Mouse (Mus musculus) left cerebral cortex, adult 9 months (tissue): ENCODE data around the gene Gemin7.

Experiments
- DNase-seq, 2 experiments: peaks; one replicate each; pipeline ENCODE4 v3.0.0; 2022; ENCODE audit warnings: low spot score in 2 of 2

The Gemin7 gene

DNA sequence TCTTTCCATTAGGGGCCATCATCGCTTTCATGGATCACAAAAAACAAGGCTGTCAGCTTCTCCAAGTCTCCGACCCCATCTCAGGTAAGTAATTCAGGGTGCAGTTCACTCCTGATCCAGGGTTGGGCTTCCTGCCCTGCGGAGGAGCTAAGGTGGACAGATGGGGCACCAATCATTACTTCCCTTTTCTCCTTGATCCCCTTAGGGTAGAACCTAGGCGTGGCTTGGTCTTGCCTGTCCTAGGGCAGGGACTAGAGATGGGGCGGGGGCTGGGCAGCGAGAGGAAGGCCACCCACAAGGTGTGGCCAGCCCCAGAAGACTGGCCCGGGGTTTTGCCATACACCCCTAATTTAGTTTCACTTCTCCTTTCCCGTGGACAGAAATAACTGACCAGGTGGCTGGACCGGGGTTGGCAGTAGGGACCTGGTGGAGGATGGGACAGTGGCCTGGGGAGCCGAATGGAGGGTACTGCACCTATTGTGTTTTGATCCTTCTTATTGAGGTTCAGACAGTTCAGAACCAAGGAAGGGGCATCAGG, 551 bp upstream of the Gemin7 start:
- no peak for DNase-seq

DNA sequence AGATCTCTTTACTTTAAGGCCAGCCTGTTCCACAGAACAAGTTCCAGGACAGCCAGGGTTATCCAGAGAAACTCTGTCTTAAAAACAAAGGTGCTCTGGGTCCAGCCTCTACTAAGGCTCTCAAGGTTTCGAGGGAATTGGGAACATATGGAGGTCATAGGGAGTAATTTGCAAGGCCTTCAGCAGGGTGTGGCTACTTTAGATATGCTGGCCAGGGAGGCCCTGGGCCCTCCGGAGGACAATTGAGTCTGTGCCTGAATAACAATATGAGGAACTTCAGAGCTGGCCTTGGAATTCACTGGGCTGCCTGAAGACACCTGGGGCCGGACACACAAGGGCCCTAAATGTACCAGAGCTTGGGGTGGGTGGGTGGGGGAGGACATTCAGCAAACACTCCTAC, 1.8 kb downstream of the Gemin7 start:
- DNase-seq: no peak

DNA sequence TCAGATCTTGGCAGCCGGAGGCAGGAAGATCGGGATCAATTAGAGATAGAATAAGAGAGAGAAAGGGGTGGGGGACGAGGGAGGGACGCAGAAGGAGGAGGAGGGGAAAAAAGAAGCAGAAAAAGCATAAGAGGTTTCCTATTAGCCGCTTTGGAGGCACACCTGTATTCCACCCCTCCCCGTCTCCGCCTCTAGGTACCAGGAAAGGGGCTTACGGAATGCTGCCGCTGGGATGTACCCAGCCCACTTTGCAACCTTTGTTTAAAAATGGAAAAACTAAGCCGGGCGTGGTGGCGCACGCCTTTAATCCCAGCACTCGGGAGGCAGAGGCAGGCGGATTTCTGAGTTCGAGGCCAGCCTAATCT, 3.6 kb downstream of the Gemin7 start:
- no peak for DNase-seq

DNA sequence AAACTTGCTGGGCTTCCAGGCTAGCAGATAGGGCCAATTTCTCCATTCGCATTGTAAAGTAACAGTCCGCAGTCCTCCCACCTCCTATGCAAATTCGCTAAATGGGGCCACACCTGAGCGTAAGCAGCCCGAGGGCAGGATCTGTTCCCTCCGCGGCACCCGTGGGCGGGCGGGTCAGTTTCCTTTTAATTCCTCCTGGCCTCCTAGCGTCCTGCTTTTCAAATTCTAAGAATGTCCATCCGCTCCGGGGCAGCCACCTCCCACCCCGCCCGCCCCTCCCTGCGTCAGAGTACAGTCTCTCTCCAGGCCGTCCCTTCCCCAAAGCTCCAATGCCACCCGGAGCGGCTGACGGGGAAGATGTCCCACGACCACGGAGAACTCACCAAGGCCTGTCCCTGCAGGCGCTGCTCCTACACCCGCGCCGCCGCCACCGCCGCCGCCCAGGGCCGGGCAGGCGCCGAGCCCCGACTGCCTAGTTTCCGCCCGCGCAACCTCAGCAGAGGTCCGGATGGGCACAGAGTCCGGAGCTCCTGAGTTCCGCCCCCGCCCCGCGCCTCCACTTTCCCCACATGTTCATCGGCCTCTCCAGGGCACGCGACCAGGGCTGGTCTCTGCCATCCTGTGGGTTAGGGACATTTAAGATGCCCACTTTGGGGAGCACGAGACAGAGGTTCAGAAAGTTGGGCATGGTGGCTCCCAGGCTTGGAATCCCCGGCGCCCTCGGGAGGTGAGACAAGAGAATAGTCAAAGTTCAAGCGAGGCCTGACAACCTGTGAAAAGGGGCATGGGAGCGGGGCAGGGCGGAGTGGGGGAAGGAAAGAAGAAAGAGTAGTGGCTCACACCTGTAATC, 4.2 kb downstream of the Gemin7 start:
- DNase-seq: peak in 1 of 2 experiments; percentile 68

DNA sequence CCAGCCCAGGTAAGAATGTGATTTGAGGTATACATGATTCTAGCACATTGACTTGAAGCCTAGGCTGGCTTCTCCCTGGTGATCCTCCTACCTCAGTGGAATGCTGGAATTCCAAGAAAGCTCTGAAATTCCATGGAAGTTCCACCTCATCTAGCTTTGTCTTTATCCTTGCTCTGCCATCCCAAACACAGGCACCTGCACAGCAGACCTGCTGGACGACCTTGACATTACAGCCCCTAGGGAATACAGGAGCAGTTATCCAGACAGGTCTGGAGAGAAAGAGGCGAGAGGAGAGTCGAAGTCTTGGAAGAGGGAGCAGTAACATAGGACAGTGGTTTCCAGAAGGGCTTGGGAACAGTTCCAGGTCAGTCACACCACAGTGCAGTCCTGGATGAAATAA, 7.7 kb downstream of the Gemin7 start:
- no peak for DNase-seq

DNA sequence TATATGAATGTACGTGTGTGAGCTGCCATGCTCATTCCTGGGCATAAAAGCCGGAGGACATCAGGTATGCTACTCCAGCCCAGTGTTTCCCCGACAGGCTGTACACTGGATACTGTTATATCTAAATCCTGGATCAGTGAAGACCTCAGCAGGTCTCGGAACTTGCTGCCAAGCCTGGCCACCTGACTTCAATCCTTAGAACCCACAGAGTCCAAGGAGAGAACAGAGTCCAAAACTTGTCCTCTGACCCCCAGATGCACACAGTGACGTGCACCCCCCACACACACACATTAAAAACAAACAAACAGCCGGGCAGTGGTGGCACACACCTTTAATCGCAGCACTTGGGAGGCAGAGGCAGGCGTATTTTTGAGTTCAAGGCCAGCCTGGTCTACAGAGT, 10.0 kb downstream of the Gemin7 start:
- DNase-seq: no peak

DNA sequence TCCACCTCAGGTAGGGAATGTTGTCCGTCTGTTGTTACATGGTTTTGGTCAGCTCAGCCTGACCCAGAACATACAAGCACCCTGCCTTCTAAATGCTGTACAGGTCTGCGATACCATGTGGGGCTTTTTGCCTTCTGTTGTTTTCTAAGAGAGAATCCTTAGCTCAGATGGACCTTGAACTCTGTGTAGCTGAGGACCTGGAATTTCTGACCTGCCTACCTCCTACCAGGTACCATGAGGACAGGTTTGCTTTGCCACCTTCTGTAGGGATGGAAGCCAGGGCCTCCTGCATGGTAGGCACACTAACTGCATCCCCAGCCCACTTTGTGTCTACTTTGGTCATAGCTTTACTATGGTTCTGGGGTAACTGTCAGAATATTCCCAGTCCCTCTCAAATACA, 11.6 kb downstream of the Gemin7 start:
- DNase-seq: no peak

DNA sequence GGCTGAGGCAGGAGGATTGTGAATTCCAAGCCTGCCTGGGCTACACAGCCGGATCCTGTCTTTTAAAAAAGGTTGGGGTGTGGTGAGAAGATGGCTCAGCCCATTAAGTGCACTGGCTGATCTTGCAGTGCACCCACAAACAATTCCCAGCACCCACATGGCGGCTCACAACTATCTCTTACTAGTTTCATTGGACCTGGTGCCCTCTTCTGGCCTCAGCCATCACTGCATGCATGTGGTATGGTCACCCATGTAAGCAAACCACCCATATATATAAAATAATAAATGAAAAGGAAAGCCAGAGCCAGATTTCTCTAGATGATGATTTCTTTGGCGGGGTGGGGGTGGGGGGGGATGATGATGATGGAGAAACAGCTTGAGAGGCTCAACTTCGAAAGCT, 12.9 kb downstream of the Gemin7 start:
- DNase-seq: no peak

DNA sequence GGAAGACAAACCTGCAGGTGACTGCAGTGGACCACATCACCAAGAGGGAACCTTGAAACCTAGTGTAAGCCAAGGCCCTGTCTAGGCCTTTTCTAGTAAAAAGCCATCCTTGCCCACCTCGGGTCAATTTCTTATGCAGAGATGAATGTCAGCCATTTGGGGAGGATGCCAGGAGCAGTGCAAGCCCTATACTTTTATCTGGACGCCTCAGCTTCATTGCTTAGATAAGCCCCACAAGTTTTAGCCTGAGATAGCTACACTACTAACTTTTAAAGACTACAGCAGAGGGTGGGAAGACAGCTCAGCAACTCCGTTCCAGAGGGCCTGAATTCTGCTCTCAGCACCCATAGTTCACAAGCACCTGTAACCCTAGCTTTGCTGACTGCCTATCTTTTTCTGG, 13.5 kb downstream of the Gemin7 start:
- no peak for DNase-seq

DNA sequence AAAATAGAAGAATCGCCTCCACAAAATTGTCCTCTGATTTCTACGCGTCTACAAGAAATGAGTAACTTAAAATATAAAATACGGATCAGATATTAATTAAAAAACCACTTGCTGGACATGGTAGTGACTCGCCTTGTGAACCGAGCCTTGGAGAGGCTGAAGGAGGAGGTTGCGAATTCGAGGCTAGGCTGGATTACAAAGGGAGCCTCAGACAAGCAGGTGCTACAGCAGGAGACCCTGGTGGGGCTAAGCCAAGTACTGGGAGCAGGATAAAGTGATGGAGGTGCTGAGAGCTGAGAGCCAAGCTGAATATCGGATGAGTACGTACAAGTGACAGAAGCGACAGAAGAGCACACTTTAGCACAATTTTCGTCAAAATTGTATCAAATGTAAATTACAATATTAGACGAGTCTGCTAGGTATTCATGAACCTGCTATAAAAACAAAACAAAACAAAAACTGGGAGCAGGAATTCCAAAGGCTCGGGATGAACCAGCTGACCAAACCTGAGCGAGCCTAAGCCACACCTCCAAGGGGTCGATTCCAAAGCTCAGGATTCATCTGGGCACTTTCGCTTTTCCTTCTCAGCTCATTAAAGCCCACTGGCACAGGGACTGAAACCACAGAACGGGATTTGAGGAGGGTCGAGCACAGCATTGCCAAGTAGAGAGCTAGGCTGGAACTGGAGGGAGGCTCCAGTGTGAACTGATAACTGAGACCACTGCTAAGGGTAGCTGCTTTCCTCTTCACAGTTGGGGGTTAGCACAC, 14.6 kb downstream of the Gemin7 start, which contains the start of gene Ppp1r37:
Gene Ppp1r37, minus strand, starts transcription at position 434 of the 768 bp plus-strand sequence.
- DNase-seq: no peak

DNA sequence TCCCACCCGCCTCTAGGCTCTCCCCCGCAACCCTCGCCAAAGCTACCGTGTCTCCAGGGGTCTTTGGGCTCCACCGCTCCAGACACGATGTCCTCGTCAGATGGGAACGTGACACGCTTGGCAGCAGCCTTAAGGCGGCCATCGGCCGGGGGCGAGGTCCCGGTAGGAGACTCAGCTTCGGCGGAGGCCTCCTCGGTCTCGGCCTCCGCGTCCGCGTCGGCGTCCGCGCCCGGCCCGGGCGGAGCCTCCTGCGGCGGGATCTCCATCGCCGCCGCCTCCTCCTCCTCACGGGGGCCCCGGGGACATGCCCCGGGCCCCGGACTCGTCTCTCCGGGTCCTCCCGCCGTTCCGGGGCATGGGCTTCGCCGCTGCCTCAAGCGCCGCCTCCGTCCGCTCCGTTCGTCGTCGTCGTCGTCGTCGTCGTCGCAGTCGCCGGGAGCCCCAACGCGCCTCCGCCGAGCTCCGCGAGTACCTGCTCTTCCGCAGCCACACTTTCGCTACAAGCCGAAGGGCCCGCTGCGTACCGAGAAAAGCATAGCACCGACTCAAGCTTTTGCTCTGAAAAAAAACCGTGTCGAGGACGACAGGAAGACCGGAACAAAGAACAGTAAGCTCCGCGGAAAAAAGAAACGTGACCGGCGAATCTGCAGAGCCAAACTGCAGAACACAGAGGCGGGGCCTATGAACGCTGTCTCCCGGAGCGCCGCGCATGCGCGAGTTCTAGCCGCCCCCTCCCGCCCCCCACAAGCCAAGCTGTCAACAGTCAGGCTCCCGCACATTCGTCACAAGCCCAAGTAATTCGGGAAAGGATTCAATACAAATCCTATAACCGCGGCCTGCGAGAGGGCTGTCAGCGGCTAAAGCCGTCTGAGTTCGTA, 15.4 kb downstream of the Gemin7 start:
- DNase-seq: peak; percentile 62 to 87

DNA sequence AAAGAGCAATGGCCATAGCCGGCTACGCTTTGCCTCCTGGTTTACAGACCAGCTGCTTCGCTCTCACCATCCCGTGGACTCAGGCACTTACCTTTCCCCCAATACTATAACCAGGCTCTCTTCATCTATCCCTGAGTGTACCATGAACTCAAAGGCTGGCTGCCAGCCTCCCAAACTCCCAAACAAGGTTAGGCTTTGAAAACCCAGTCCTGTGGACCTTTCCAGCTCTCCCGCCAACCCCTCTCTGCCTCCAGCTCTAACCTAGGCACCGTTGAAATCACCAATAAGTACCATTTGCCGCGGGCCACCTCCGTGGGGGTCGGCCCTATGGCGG, 16.0 kb downstream of the Gemin7 start:
- DNase-seq: no peak

DNA sequence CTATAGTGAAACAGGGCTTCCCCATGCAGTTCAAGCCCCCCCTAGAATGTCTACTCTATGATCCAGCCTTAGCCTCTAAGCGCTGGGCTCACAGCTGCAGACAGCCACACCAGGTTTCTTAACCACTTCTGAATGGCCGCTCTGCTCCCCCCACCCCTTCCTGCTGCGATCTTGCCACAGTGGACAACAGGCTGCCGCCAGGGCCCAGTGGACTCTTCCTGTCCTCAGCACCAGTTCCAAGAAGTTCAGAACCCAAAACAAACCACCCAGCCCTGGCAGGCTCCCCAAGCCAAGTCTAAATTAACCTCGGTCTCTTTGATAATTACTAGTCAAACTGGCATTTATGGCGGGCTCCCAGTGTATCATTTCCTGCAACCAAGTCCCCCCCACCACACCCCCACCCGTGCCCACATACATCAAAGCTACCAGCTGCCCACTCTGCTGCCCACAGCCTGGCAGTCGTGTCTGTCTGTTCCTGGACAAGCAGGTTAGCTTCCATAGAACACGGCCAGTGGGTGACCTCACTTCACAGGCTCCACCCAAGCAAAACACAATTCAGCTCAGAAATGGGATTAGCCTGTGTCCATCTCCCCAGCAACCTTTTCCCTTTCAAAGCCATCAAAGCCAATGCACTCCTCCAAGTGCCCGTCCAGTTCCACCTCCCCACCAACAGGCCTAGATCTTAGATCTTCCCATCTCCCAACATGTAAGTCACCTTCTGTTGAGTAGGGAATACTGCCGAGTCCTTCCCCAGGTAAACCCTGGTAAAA, 16.7 kb downstream of the Gemin7 start:
- DNase-seq: no peak

DNA sequence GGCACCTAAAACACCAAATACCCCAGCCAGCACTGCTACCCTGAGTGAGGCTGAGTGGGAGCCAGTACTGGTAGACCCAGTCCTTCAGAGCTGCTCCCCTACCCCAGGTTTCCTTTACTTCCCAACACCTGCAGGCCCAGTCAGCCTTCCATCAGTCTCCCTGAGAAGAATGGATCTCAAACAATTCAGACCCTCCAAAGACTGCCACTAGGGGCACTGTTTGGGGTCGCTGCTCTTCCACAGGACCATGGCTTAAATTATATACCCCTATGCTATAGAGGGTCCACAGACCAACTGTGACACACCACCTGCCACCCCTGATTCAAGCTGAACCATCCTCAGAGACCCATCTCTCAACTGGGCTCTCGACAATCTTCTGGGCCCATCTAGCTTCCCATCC, 18.4 kb downstream of the Gemin7 start:
- DNase-seq: no peak

DNA sequence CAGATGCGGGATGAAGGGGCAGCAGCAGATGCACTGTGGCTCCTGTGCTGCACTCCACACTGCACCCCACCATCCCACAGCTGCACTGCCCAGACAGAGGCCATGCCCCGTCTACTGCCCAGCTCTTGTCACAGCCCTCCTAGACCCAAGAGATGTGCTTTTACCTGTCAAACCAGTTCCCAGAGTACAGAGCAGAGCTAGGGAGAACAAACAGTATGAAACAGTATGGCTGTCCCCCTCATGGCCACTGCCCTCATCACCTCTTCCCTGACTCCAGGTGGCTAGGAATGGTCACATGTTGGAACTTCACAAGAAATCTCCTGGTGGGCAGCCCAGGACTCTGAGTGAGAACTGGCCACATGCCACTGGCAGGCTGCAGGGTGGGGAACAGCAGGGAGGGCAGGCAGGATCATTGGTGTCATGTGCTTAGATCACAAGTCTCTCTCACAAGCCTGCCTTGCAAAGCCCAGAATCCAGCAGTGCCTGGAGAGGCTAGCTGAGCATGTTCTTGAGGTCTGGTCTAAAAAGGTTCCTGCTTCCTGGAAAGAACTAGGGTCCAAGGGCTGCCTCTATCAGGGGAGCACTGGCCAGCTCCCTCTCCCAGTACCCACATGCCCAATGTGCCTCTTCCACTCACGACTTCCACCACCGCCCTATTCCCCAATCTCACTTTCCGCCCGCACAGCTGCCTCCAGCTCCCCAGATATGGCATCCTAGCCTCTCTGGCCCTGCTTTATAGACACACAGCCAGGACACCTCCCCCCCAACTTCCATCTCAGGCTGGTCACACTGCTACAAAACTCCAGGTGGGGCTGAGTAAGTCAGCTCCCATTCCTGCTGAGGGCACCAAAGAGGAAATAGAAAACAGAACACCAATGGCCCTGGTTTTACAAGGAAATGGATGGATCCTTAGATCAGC, 19.2 kb downstream of the Gemin7 start:
- peak in 1 of 2 experiments; percentile 42 for DNase-seq

DNA sequence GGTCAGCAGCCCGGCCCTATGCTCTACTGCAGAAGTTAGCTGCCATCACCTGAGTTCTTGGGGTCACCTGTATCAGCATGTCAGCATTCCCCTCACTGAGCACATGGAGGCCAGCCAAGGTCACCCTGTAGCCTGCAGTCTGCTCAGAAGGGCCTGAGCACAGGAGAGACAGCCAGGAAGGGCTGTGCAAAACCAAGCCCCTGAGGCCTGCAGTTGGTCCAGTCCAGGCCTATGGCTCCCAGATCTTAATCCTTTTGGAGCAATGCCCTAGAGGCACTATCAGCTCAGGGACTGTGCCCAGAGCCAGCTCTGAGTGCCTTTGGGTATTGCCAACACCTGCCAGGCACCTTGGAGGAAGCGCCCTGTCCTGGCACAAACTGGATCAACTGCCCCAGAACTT, 20.3 kb downstream of the Gemin7 start:
- DNase-seq: no peak

DNA sequence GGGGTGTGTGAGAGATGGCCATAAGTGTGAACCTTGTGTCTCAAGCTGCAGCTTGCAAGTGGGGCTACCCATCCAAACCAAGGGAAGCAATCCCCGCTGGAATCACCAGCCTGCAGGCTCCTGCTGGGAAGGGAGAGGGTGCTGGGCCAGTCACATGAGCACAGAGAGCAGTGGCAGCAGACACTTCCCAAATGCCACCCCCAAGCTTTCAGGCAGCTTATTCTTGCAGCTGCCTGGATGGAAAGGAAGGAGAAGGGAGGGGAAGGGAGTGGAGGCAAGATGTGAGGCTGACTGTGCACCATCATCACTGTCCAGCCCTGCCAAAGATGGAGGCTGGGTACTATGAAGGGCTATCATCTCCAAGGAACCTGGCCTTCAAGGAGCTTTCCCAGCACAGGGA, 23.2 kb downstream of the Gemin7 start:
- DNase-seq: peak; percentile 61 to 76

DNA sequence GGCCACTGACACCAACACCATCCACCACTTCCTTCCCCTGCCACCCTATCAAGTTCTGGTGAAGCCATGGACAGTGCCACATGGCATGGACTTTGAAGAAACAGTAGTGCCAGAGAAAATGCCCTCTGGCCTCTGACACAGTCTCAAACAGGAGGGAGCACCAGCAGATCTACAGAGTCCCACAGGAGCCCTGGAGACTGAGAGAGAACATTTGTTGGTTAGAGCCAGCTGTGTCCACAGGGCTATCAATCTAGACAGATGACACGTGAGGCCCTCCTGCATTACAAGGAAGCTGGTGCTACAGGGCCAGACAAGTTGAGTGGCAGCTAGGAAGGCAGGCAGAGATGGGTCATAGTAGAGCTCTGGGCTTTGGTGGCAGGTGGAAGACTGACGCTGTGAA, 25.0 kb downstream of the Gemin7 start:
- no peak for DNase-seq

DNA sequence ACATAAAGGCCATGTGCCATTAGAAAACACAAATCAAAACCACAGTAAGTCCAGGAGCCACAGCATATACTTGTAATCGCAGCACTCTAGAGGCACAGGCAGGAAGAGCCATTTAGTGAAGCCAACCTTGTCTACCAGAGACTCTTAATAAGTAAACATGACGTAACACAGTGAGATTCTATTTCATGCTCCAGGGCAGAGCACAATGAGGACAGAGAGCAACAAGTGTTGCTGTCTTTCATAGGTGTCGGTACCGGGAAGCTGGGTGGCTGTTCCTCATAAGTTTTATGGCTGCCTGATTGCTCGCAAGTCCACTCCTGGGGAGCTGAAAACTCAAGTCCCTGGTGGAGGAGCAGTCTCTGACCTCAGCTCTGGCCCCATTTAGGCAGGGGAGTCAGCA, 25.8 kb downstream of the Gemin7 start:
- DNase-seq: no peak

DNA sequence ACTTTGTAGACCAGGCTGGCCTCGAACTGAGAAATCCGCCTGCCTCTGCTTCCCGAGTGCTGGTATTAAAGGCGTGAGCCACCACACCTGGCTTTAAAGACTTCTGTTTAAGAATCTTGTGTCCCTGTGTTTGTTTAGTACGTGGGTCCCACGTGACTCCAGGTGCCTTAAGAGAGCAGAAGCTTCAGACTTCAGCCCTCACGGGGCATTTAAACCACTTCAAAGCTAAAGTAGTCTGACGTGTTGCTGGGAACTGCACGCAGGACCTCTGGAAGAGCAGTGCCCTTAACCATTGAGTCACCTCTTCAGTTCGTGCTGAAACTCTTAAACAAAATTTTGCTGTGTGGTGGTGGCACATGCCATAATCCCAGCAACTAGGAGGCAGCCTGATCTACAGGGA, 28.0 kb downstream of the Gemin7 start:
- DNase-seq: no peak
